Mouse (Mus musculus): ENCODE results near the gene Sprr2f.

Sprr2f gene

GRCm38 (mm10) chr3:92364887-92365286, at the start of gene Sprr2f:
Gene Sprr2f, plus strand, starts transcription at chr3:92365187.
- DNase-seq = no peak

GRCm38 (mm10) chr3:92316320-92316719, 48.7 kb upstream of the Sprr2f start, which contains the start of gene Sprr2b:
Gene Sprr2b, plus strand, starts transcription at chr3:92316620.
- no peak for DNase-seq

GRCm38 (mm10) chr3:92317384-92317783, 47.6 kb upstream of the Sprr2f start:
- no peak for DNase-seq

GRCm38 (mm10) chr3:92336278-92336677, 28.7 kb upstream of the Sprr2f start:
- DNase-seq = no peak

- no peak for DNase-seq
Observed at GRCm38 (mm10) chr3:92338840-92339239, 26.1 kb upstream of the Sprr2f start, which contains the start of gene Sprr2d. Gene Sprr2d, plus strand, starts transcription at chr3:92339140.

- DNase-seq = no peak
Observed at GRCm38 (mm10) chr3:92351843-92352242, 13.1 kb upstream of the Sprr2f start, which contains the start of gene Sprr2e. Gene Sprr2e, plus strand, starts transcription at chr3:92352143.

- DNase-seq = no peak
Observed at GRCm38 (mm10) chr3:92361619-92362018, 3.4 kb upstream of the Sprr2f start.

- DNase-seq = no peak
Observed at GRCm38 (mm10) chr3:92373613-92374012, 8.6 kb downstream of the Sprr2f start.

GRCm38 (mm10) chr3:92385385-92385784, 20.4 kb downstream of the Sprr2f start, which contains the start of gene Sprr2h:
Gene Sprr2h, plus strand, starts transcription at chr3:92385685.
- no peak for DNase-seq

- DNase-seq = no peak
Observed at GRCm38 (mm10) chr3:92394301-92394700, 29.3 kb downstream of the Sprr2f start.

GRCm38 (mm10) chr3:92407691-92408090, 42.7 kb downstream of the Sprr2f start, which contains the start of gene Sprr2i:
Gene Sprr2i, plus strand, starts transcription at chr3:92407991.
- no peak for DNase-seq

All from kidney, postnatal 14 days (tissue).